Mouse (Mus musculus) neural tube, embryonic 13.5 days (tissue): Measurements from ENCODE around the gene Gm21970. TPM values are rescaled to one million over a fixed set of nuclear protein-coding genes. Genes with fewer than 3 reads are reported as not detected.
A peak's percentile ranks its signal among the peaks of the same experiment; 100 is the strongest.

Experiments
- ATAC-seq: fragments of 200-750 bp; cut with Nextera tagmentation; 2 replicates; pipeline ENCODE4 v1.8.0; 2017; ENCODE audit warnings: low read depth, mild to moderate bottlenecking, moderate TSS enrichment, moderate library complexity
- H3K27ac ChIP-seq: fragments of 300-500 bp; sonication (generic); replicated peaks from 2 replicates; pipeline ENCODE4 v1.5.1; 2015; ENCODE audit warnings: moderate library complexity, mild to moderate bottlenecking, inconsistent platforms
- H3K27me3 ChIP-seq: fragments of 300-500 bp; sonication (generic); 2 replicates; pipeline ENCODE4 v1.6.1; 2015; ENCODE audit warnings: mild to moderate bottlenecking, inconsistent platforms
- H3K36me3 ChIP-seq: fragments of 300-500 bp; sonication (generic); 2 replicates; pipeline ENCODE4 v1.6.1; 2015; ENCODE audit warnings: mild to moderate bottlenecking, inconsistent platforms
- H3K4me1 ChIP-seq: fragments of 300-500 bp; sonication (generic); replicated peaks from 2 replicates; pipeline ENCODE4 v1.6.1; 2015; ENCODE audit warnings: inconsistent platforms
- H3K4me2 ChIP-seq: fragments of 300-500 bp; sonication (generic); 2 replicates; pipeline ENCODE4 v1.6.1; 2015; ENCODE audit warnings: inconsistent platforms, mild to moderate bottlenecking, moderate library complexity
- H3K4me3 ChIP-seq: fragments of 300-500 bp; sonication (generic); 2 replicates; pipeline ENCODE4 v1.5.1; 2015; ENCODE audit warnings: mild to moderate bottlenecking, inconsistent platforms
- H3K9ac ChIP-seq: fragments of 300-500 bp; sonication (generic); 2 replicates; pipeline ENCODE4 v1.6.1; 2015; ENCODE audit warnings: moderate library complexity, mild to moderate bottlenecking, inconsistent platforms
- H3K9me3 ChIP-seq: fragments of 300-500 bp; sonication (generic); 2 replicates; pipeline ENCODE4 v1.6.1; 2016; ENCODE audit warnings: inconsistent platforms
- WGBS: fragments of 180-500 bp; shearing (Covaris S2); methylation state at CpG from one replicate; pipeline ENCODE4 v1.1.7; 2015; 5-methylcytosine and 5-hydroxymethylcytosine counted together
- polyA plus RNA-seq: library from polyadenylated mRNA; unstranded; fragments of >200 nt; fragmentation: Nextera tagmentation; extraction: Ambion mirVana; gene quantifications from 2 replicates; pipeline ENCODE4 v1.2.1, GENCODE M21; 2015

The Gm21970 gene
- polyA plus RNA-seq, 1 experiment from 2014 or later: not detected

- H3K27me3 ChIP-seq: no peaks in the 10 kb centered on the region
- peak overlapping the region; percentile 93 for H3K4me3 ChIP-seq
- H3K27ac ChIP-seq: no peak overlapping the region
- peak overlapping the region; percentile 70; the same call in 1 of the 2 replicates for H3K4me2 ChIP-seq
- peaks cover 31% of the 10 kb centered on the region for H3K4me1 ChIP-seq
- 88% methylated on average over 3 of the region's 3 CpGs for WGBS
- H3K36me3 ChIP-seq: 0 out of 2 replicates have a peak, but pooled peaks cover 5% of the 10 kb centered on the region
- no peak for ATAC-seq
- no peaks in the 10 kb centered on the region for H3K9me3 ChIP-seq
- H3K9ac ChIP-seq: no peak overlapping the region
These were observed 17.3 kb upstream of the Gm21970 start for GRCm38 (mm10) chr16:91374253-91374634.

DNA sequence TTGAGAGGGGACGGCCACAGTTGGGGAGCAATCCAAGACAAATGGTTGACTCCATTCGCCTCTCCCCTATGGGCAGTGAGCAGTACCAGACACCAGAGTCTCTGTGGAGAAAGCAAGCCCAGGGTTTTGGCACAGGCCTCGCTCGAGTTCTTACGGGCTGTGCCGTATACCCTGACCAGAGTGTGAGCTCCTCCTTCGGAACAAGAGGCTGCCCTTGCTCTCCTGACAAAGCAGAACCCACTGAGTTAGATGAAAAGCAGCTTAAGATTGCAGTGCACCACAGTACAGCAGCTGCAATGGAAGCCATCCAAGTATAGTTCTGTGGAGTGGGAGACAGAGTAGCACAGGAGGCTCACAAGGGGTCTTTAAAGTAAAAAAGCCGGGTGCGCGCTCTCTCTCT, 14.8 kb upstream of the Gm21970 start:
- Histone ChIP-seq H3K9me3 (no peaks in the 10 kb centered on the region), H3K4me1 (peaks cover 35% of the 10 kb centered on the region), H3K27ac (0 out of 2 replicates have a peak overlapping the region, but pooled peaks have one; percentile 14), H3K4me3 (no peak overlapping the region), H3K4me2 (no peak overlapping the region), H3K36me3 (0 out of 2 replicates have a peak, but pooled peaks cover 5% of the 10 kb centered on the region), H3K9ac (no peak overlapping the region), H3K27me3 (no peaks in the 10 kb centered on the region)
- 85% methylated on average over 10 of the region's 10 CpGs for WGBS
- no peak for ATAC-seq

DNA sequence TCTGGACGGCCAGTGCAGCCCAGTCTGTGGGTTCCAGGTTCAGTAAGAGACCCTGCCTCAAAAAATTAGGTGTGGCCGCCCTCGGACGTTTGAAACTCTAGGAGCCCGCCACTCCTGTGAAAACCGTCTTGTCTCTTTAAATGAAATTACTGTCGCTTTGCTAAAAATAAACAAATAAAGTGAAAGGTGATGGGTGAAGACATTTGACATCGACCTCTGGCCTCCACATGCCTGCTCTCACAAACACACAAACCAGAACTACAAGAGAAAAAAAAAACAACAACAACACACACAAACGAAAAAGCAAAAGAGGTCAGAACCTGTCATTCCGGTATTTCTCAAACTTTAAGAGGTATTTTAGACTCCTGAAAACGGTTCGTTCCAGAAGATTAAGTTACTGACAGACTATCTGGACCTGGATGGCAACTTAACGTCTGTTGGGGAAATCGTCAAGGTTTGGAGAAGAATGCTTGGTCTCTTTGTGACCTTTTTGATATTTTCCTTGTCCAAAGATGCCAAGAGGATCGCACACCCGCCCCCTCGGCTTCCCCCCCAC, 13.0 kb upstream of the Gm21970 start:
- peaks cover 9% of the 10 kb centered on the region; the same call in 1 of the 2 replicates for H3K36me3 ChIP-seq
- peak overlapping the region; percentile 74 for H3K27ac ChIP-seq
- no peaks in the 10 kb centered on the region for H3K9me3 ChIP-seq
- 0 out of 2 replicates have a peak overlapping the region, but pooled peaks have one; percentile 26 for H3K9ac ChIP-seq
- H3K4me1 ChIP-seq: peaks cover 30% of the 10 kb centered on the region
- no peak for ATAC-seq
- 60% methylated on average over 17 of the region's 17 CpGs for WGBS
- H3K4me2 ChIP-seq: peak overlapping the region; percentile 22; the same call in 1 of the 2 replicates
- no peak overlapping the region for H3K4me3 ChIP-seq
- no peaks in the 10 kb centered on the region for H3K27me3 ChIP-seq

- H3K4me3 ChIP-seq: no peak overlapping the region
- H3K4me1 ChIP-seq: peaks cover 26% of the 10 kb centered on the region
- H3K9me3 ChIP-seq: no peaks in the 10 kb centered on the region
- H3K27me3 ChIP-seq: no peaks in the 10 kb centered on the region
- H3K9ac ChIP-seq: 0 out of 2 replicates have a peak overlapping the region, but pooled peaks have one; percentile 26
- peaks cover 13% of the 10 kb centered on the region for H3K36me3 ChIP-seq
- peak; percentile 68; the same call in 1 of the 2 replicates for ATAC-seq
- peak overlapping the region; percentile 74 for H3K27ac ChIP-seq
- WGBS: 20% methylated on average over 9 of the region's 9 CpGs
- H3K4me2 ChIP-seq: peak overlapping the region; percentile 22; the same call in 1 of the 2 replicates
These were observed 12.5 kb upstream of the Gm21970 start for GRCm38 (mm10) chr16:91378991-91379390.

DNA sequence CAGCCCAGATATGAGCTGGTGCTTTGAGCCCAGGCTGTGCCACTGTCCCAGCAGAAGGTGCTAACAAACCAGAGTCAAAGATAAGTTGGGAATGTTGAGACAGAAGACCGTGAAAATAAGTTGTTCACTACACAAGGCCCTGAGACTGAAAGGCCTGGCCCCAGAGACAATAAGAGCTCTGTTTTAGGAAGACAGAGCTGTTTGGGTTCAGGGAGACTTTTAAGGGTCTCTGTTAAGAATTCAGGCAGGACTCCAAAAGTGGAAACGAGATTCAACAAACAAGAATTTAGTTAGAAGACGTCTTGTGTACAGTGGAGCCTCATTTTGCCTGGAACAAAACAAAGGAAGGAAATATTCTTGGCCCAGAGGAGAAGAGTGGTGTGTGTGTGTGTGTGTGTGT, 12.1 kb upstream of the Gm21970 start:
- ATAC-seq: peak; percentile 15; the same call in 1 of the 2 replicates
- Histone ChIP-seq H3K9ac (no peak overlapping the region), H3K9me3 (no peaks in the 10 kb centered on the region), H3K4me2 (no peak overlapping the region), H3K27me3 (no peaks in the 10 kb centered on the region), H3K4me1 (peaks cover 21% of the 10 kb centered on the region), H3K4me3 (no peak overlapping the region), H3K36me3 (peaks cover 17% of the 10 kb centered on the region), H3K27ac (peak overlapping the region; percentile 74)
- WGBS: 43% methylated on average over 3 of the region's 3 CpGs

DNA sequence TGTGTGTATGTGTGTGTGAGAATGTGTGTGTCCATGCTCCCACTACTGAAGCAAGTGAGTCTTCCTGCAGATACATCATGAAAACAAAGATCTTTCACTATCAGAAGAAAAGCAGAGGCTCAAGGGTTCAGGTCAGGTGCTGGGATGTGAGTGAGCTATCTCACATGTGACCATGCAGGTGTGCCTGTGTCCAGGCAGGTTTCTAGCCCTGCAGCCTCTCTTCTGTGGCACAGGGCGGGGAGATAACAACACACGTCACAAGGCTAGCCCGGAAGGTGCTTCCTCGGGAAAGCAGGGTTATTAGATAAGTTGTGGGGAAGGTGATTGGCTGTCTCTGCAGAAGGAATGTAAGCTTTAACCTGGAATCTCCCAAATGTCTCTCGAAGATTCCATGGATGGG, 11.4 kb upstream of the Gm21970 start:
- Histone ChIP-seq H3K4me1 (peaks cover 21% of the 10 kb centered on the region), H3K4me3 (no peak overlapping the region), H3K4me2 (no peak overlapping the region), H3K27me3 (no peaks in the 10 kb centered on the region), H3K27ac (no peak overlapping the region), H3K9me3 (no peaks in the 10 kb centered on the region), H3K9ac (no peak overlapping the region; the same call in 1 of the 2 replicates), H3K36me3 (peaks cover 20% of the 10 kb centered on the region)
- 88% methylated on average over 5 of the region's 5 CpGs for WGBS
- ATAC-seq: no peak

DNA sequence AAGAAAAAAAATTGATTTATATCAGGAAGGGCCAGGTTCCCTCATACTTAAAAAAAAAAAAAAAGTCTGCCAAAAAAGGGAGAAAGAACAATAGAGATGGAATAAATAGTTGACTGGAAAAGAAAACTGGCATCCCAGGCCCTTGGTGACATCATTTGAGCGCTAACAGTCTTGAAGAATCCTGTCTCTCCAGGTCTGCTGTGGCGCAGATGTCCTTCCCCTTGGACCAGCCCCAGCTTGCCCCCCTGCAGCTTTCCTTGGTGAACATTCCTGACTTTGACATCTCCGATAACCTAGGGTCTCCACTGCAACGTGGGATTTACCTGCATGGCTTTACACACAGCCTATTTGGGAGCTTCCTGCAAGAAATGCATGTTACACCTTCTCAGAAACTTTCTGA, 9.9 kb upstream of the Gm21970 start:
- 90% methylated on average over 4 of the region's 4 CpGs for WGBS
- no peaks in the 10 kb centered on the region for H3K27me3 ChIP-seq
- no peaks in the 10 kb centered on the region for H3K9me3 ChIP-seq
- ATAC-seq: no peak
- no peak overlapping the region for H3K4me3 ChIP-seq
- H3K27ac ChIP-seq: no peak overlapping the region
- H3K36me3 ChIP-seq: peaks cover 17% of the 10 kb centered on the region
- peaks cover 18% of the 10 kb centered on the region for H3K4me1 ChIP-seq
- no peak overlapping the region for H3K4me2 ChIP-seq
- no peak overlapping the region for H3K9ac ChIP-seq

GRCm38 (mm10) chr16:91382261-91382790, 9.2 kb upstream of the Gm21970 start:
- H3K4me1 ChIP-seq: peaks cover 16% of the 10 kb centered on the region
- no peak overlapping the region for H3K27ac ChIP-seq
- H3K9ac ChIP-seq: no peak overlapping the region
- no peaks in the 10 kb centered on the region for H3K27me3 ChIP-seq
- WGBS: 88% methylated on average over 9 of the region's 9 CpGs
- no peak overlapping the region for H3K4me2 ChIP-seq
- H3K4me3 ChIP-seq: no peak overlapping the region
- H3K36me3 ChIP-seq: peaks cover 15% of the 10 kb centered on the region
- no peak for ATAC-seq
- no peaks in the 10 kb centered on the region for H3K9me3 ChIP-seq

DNA sequence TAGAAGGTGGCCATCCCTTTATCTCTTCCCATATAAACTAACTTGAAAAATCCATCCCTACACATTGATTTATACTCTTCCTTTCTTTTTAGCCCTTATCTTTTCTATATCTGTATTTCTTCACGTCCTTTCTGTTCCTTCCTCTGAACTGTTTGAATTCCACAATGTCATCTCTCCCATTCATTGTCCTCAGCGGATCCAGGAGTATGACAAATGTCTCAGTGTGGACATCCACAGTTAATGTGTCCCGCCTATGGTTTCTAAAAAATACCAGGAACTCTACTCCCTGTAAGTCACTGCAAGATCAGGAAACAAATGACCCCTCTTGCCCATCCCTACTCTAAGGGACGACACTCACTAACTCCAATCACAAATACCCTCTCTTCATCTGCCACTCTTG, 7.3 kb upstream of the Gm21970 start:
- ATAC-seq: no peak
- no peaks in the 10 kb centered on the region for H3K27me3 ChIP-seq
- 90% methylated on average over 4 of the region's 4 CpGs for WGBS

GRCm38 (mm10) chr16:91385621-91386020, 5.9 kb upstream of the Gm21970 start:
- H3K4me2 ChIP-seq: no peak overlapping the region
- no peaks in the 10 kb centered on the region for H3K4me1 ChIP-seq
- no peak overlapping the region for H3K9ac ChIP-seq
- H3K27ac ChIP-seq: no peak overlapping the region
- WGBS: 48% methylated on average over 10 of the region's 10 CpGs
- no peaks in the 10 kb centered on the region for H3K9me3 ChIP-seq
- no peaks in the 10 kb centered on the region for H3K27me3 ChIP-seq
- no peak for ATAC-seq
- no peak overlapping the region for H3K4me3 ChIP-seq
- H3K36me3 ChIP-seq: peaks cover 40% of the 10 kb centered on the region

More for the DNA sequence above, 7.3 kb upstream of the Gm21970 start:
- no peak overlapping the region for H3K27ac ChIP-seq
- no peak overlapping the region for H3K9ac ChIP-seq
- no peak overlapping the region for H3K4me3 ChIP-seq
- H3K36me3 ChIP-seq: peaks cover 31% of the 10 kb centered on the region
- no peak overlapping the region for H3K4me2 ChIP-seq
- H3K9me3 ChIP-seq: no peaks in the 10 kb centered on the region
- H3K4me1 ChIP-seq: 0 out of 2 replicates have a peak, but pooled peaks cover 3% of the 10 kb centered on the region

DNA sequence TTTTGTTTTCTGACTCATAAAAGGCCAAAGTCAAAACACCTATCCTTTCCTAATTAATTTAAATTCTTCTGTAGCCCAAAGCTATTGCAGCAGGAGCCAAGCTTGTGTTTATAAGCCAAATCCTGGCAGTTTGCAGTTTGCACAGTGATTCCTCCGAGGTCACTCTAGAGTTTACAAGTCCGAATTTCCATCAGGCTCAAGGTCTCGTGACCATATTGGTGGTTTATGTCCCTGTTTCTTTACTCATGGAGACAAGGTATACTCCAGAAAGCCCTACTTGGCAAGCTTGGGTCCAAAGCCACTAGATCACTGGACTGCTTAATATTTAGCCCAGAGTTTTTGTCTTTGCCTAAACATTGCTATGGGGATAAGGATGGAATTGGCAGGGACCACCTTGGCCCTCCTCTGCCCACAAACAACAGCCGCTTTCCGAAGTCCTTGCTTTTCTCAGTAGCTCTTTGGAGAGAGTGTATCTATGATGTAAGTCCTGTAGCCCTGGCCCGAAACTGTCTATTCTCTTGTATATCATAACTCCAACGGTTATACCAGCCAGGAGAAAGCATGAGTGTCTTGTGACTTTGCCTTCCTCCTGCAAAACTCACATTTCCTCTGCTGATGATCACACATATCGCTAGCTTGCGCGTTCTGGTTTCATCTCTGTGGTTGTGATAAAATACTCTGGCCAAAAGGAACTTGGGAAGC, 5.0 kb upstream of the Gm21970 start:
- Histone ChIP-seq H3K27ac (no peak overlapping the region), H3K27me3 (no peaks in the 10 kb centered on the region), H3K36me3 (peaks cover 41% of the 10 kb centered on the region), H3K4me3 (no peak overlapping the region), H3K4me2 (no peak overlapping the region), H3K9me3 (no peaks in the 10 kb centered on the region), H3K9ac (no peak overlapping the region), H3K4me1 (no peaks in the 10 kb centered on the region)
- WGBS: 92% methylated on average over 10 of the region's 10 CpGs
- no peak for ATAC-seq

DNA sequence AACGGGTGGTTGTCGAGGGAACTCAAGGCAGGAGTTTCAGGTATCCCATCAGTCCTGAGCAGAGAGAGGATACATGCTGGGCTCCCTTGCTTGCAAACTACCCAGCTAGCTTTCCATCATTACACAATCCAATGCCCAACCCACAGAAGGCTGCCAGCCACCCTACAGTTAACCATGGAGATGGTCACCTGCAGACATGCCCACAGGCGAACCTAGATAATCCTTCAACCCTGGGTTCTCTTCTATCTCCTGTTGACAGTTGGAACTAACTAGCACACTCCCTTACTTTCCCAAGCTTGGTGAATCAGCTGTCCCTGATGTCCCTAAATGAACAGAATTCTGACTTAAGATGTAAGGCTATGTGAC, 4.4 kb upstream of the Gm21970 start:
- H3K4me2 ChIP-seq: no peak overlapping the region
- H3K9ac ChIP-seq: no peak overlapping the region
- H3K4me1 ChIP-seq: no peaks in the 10 kb centered on the region
- 90% methylated on average over 3 of the region's 3 CpGs for WGBS
- no peak for ATAC-seq
- no peak overlapping the region for H3K4me3 ChIP-seq
- no peaks in the 10 kb centered on the region for H3K9me3 ChIP-seq
- no peak overlapping the region for H3K27ac ChIP-seq
- peaks cover 44% of the 10 kb centered on the region for H3K36me3 ChIP-seq
- no peaks in the 10 kb centered on the region for H3K27me3 ChIP-seq
